Mouse (Mus musculus) forebrain, embryonic 16.5 days (tissue): ENCODE measurements at regions not wholly inside any gene's neighbourhood (a gene's known extent, or its start where the extent isn't known, plus 50 kb on each side); places are given as distances from the start of the nearest gene placed in this dataset.
A peak's percentile ranks its signal among the peaks of the same experiment; 100 is the strongest.

Source experiments
- ATAC-seq: fragments of 200-750 bp; cut with Nextera tagmentation; 2 replicates; pipeline ENCODE4 v1.8.0; 2017; ENCODE audit warnings: mild to moderate bottlenecking, moderate library complexity
- H3K27ac ChIP-seq: fragments of 300-500 bp; sonication (generic); 2 replicates; pipeline ENCODE4 v1.5.1; 2014; ENCODE audit warnings: low read length, control low read depth
- H3K27me3 ChIP-seq: fragments of 300-500 bp; sonication (generic); replicated peaks from 2 replicates; pipeline ENCODE4 v1.6.1; 2014; ENCODE audit warnings: low read length; ENCODE audit not compliant: control insufficient read depth, insufficient read depth
- H3K36me3 ChIP-seq: fragments of 300-500 bp; sonication (generic); 2 replicates; pipeline ENCODE4 v1.6.1; 2014; ENCODE audit not compliant: control insufficient read depth, insufficient read depth
- H3K4me1 ChIP-seq: fragments of 300-500 bp; sonication (generic); replicated peaks from 2 replicates; pipeline ENCODE4 v1.6.1; 2014; ENCODE audit warnings: low read length; ENCODE audit not compliant: control insufficient read depth, insufficient read depth
- H3K4me2 ChIP-seq: fragments of 300-500 bp; sonication (generic); 2 replicates; pipeline ENCODE4 v1.6.1; 2014; ENCODE audit warnings: mild to moderate bottlenecking, low read length, control low read depth
- H3K4me3 ChIP-seq: fragments of 300-500 bp; sonication (generic); replicated peaks from 2 replicates; pipeline ENCODE4 v1.5.1; 2014; ENCODE audit warnings: mild to moderate bottlenecking, low read length, control low read depth
- H3K9ac ChIP-seq: fragments of 300-500 bp; sonication (generic); replicated peaks from 2 replicates; pipeline ENCODE4 v1.6.1; 2014; ENCODE audit warnings: low read depth, low read length, control low read depth
- H3K9me3 ChIP-seq: fragments of 300-500 bp; sonication (generic); 2 replicates; pipeline ENCODE4 v1.6.1; 2016; ENCODE audit warnings: low read length; ENCODE audit not compliant: control insufficient read depth
- WGBS: fragments of 180-500 bp; shearing (Covaris S2); extraction: QIAGEN DNeasy Blood & Tissue Kit; methylation state at CpG from one replicate; pipeline ENCODE4 v1.1.7; 2014; 5-methylcytosine and 5-hydroxymethylcytosine counted together

- WGBS, result 90% methylated on average over 1 of the region's 1 CpGs
- ATAC-seq, result no peak
- no peak overlapping the region for H3K9ac ChIP-seq
These were observed 202.6 kb downstream of the Slitrk5 start for GRCm38 (mm10) chr14:111877524-111877923.

GRCm38 (mm10) chr14:111878033-111878432 is 203.1 kb downstream of the Slitrk5 start:
- H3K27ac ChIP-seq, result no peak overlapping the region
- no peak overlapping the region for H3K9ac ChIP-seq
- H3K4me3 ChIP-seq, result no peak overlapping the region
- 43% methylated on average over 2 of the region's 2 CpGs for WGBS
- H3K4me2 ChIP-seq, result no peak overlapping the region
- no peaks in the 10 kb centered on the region for H3K27me3 ChIP-seq
- ATAC-seq, result peak; percentile 73; the same call in 1 of the 2 replicates
- no peaks in the 10 kb centered on the region for H3K36me3 ChIP-seq
- no peaks in the 10 kb centered on the region for H3K4me1 ChIP-seq
- no peaks in the 10 kb centered on the region for H3K9me3 ChIP-seq

More at GRCm38 (mm10) chr14:111877524-111877923, 202.6 kb downstream of the Slitrk5 start:
- Histone ChIP-seq H3K4me3 (no peak overlapping the region), H3K36me3 (no peaks in the 10 kb centered on the region), H3K4me2 (no peak overlapping the region), H3K27ac (no peak overlapping the region), H3K9me3 (no peaks in the 10 kb centered on the region), H3K4me1 (no peaks in the 10 kb centered on the region), H3K27me3 (no peaks in the 10 kb centered on the region)

DNA sequence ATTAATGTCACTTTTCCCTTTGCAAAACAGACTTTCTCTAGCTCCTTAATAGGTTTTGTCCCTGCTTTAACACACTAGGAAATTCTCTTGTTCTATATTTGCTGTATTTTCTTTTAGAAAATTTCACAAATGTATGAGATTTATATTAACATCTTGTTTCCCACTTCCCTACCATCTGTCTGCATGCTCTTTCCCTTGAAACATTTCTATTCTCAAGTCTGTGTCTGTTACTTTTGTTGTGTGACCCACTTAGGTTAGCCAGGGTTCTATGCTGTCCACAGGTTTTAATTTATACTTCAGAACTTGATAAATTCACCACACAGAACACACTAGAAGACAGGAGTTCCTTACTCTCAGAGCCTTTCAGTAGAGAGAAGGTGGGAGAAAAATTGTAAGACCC is 209.1 kb downstream of the Slitrk5 start:
- no peaks in the 10 kb centered on the region for H3K9me3 ChIP-seq
- ATAC-seq, result no peak
- no peak overlapping the region for H3K9ac ChIP-seq
- H3K4me1 ChIP-seq, result no peaks in the 10 kb centered on the region
- H3K27me3 ChIP-seq, result no peaks in the 10 kb centered on the region
- H3K27ac ChIP-seq, result no peak overlapping the region
- H3K4me3 ChIP-seq, result no peak overlapping the region
- no peak overlapping the region for H3K4me2 ChIP-seq
- no peaks in the 10 kb centered on the region for H3K36me3 ChIP-seq

DNA sequence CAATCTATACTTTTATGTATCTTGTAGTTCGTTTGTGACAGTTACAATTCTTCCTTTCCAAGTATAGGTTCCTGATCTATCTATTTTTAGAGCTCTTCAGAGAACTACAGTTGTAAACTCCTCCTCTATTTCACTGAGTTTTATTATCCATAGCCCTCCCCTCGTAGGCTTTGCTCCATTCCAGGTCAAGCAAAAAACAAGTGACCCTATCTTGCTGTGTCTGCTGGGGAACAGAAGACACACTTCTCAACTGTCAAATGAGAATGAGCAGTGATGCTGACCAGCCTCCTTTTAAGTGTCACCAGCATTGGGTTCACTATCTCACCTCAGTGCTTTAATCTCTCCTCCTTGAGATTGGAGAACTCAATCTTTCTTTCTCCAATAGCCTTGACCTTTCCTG is 212.8 kb downstream of the Slitrk5 start:
- H3K36me3 ChIP-seq, result no peaks in the 10 kb centered on the region
- H3K9me3 ChIP-seq, result no peaks in the 10 kb centered on the region
- no peak overlapping the region for H3K4me2 ChIP-seq
- H3K9ac ChIP-seq, result no peak overlapping the region
- H3K4me1 ChIP-seq, result no peaks in the 10 kb centered on the region
- WGBS, result 61% methylated on average over 2 of the region's 2 CpGs
- H3K27ac ChIP-seq, result no peak overlapping the region
- no peaks in the 10 kb centered on the region for H3K27me3 ChIP-seq
- no peak for ATAC-seq
- H3K4me3 ChIP-seq, result no peak overlapping the region

- Histone ChIP-seq H3K4me2 (no peak overlapping the region), H3K27ac (no peak overlapping the region), H3K4me1 (no peaks in the 10 kb centered on the region), H3K27me3 (no peaks in the 10 kb centered on the region), H3K9ac (no peak overlapping the region), H3K4me3 (no peak overlapping the region), H3K9me3 (no peaks in the 10 kb centered on the region), H3K36me3 (no peaks in the 10 kb centered on the region)
- WGBS, result 89% methylated on average over 2 of the region's 2 CpGs
- ATAC-seq, result no peak
These were observed 213.9 kb downstream of the Slitrk5 start for GRCm38 (mm10) chr14:111888781-111889180.
